Mouse (Mus musculus) heart, embryonic 12.5 days (tissue): Measurements from ENCODE around the gene Atg2a. TPM values are rescaled to one million over a fixed set of nuclear protein-coding genes. Genes with fewer than 3 reads are reported as not detected.
A peak's percentile ranks its signal among the peaks of the same experiment; 100 is the strongest.

Source experiments
- ATAC-seq: fragments of 200-750 bp; cut with Nextera tagmentation; 2 replicates; pipeline ENCODE4 v1.8.0; 2017; ENCODE audit warnings: moderate TSS enrichment, moderate library complexity; ENCODE audit not compliant: insufficient number of reproducible peaks, low FRiP score
- H3K27ac ChIP-seq: fragments of 300-500 bp; sonication (generic); 2 replicates; pipeline ENCODE4 v1.5.1; 2016; ENCODE audit warnings: mild to moderate bottlenecking, moderate library complexity; ENCODE audit not compliant: poor library complexity, severe bottlenecking
- H3K27me3 ChIP-seq: fragments of 300-500 bp; sonication (generic); replicated peaks from 2 replicates; pipeline ENCODE4 v1.6.1; 2016; ENCODE audit warnings: mild to moderate bottlenecking, moderate library complexity
- H3K36me3 ChIP-seq: fragments of 300-500 bp; sonication (generic); 2 replicates; pipeline ENCODE4 v1.6.1; 2016; ENCODE audit warnings: mild to moderate bottlenecking, moderate library complexity
- H3K4me1 ChIP-seq: fragments of 300-500 bp; sonication (generic); replicated peaks from 2 replicates; pipeline ENCODE4 v1.6.1; 2016; ENCODE audit warnings: mild to moderate bottlenecking
- H3K4me2 ChIP-seq: fragments of 300-500 bp; sonication (generic); 2 replicates; pipeline ENCODE4 v1.6.1; 2016; ENCODE audit warnings: mild to moderate bottlenecking, moderate library complexity
- H3K4me3 ChIP-seq: fragments of 300-500 bp; sonication (generic); 2 replicates; pipeline ENCODE4 v1.5.1; 2016; ENCODE audit warnings: mild to moderate bottlenecking
- H3K9ac ChIP-seq: fragments of 300-500 bp; sonication (generic); 2 replicates; pipeline ENCODE4 v1.6.1; 2016; ENCODE audit warnings: mild to moderate bottlenecking, moderate library complexity
- H3K9me3 ChIP-seq: fragments of 300-500 bp; sonication (generic); replicated peaks from 2 replicates; pipeline ENCODE4 v1.6.1; 2016; ENCODE audit warnings: mild to moderate bottlenecking, moderate library complexity
- WGBS: fragments of 180-500 bp; shearing (Covaris S2); methylation state at CpG from one replicate; pipeline ENCODE4 v1.1.7; 2016; 5-methylcytosine and 5-hydroxymethylcytosine counted together
- polyA plus RNA-seq: library from polyadenylated mRNA; unstranded; fragments of >200 nt; fragmentation: Nextera tagmentation; extraction: Ambion mirVana; gene quantifications from 2 replicates; pipeline ENCODE4 v1.2.1, GENCODE M21; 2016

Gene Atg2a
- polyA plus RNA-seq, 1 experiment from 2014 or later: 10.9 TPM

DNA sequence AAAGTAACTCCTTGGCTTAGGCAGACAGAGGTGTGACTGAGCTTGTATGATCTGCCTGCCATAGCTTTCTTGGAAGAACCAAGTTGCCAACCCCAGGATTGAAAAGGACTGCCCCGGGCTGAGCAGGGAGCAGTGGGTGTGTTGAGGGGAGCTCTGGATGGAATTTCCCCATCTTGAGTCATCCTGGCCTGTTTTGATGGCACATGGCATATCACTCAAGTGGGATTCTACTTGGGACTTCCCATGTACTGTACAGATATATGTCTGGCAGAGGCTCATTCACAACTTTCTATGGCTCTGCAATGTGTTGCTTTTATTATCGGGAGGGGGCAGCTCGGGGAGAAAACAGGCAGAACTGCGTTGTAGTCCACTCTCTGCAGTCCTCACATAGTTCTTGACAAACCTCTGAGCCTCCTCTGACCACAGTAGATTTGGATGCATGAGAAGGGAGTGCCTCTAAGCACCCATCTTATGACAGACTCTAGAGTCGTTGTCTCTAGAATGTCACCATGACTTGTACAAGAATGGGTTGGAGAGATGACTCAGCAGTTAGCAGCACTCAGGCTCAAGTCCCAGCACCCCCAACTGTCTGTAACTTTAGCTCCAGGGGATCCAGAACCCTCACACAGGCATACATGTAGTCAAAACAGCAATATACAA, 55.2 kb downstream of the Atg2a start:
- peaks cover 78% of the 10 kb centered on the region for H3K36me3 ChIP-seq
- peak overlapping the region; percentile 74 for H3K27ac ChIP-seq
- 78% methylated on average over 5 of the region's 5 CpGs for WGBS

GRCm38 (mm10) chr19:6297641-6298040, 56.2 kb downstream of the Atg2a start:
- Histone ChIP-seq H3K9me3 (no peaks in the 10 kb centered on the region), H3K27me3 (no peaks in the 10 kb centered on the region), H3K9ac (peak overlapping the region; percentile 3; the same call in 1 of the 2 replicates), H3K27ac (peak overlapping the region; percentile 60), H3K4me1 (peaks cover 31% of the 10 kb centered on the region), H3K36me3 (peaks cover 75% of the 10 kb centered on the region), H3K4me2 (no peak overlapping the region), H3K4me3 (no peak overlapping the region)
- peak; percentile 82 for ATAC-seq
- WGBS: 78% methylated on average over 9 of the region's 9 CpGs

More for the DNA sequence above, 55.2 kb downstream of the Atg2a start:
- Histone ChIP-seq H3K4me2 (peak overlapping the region; percentile 10; the same call in 1 of the 2 replicates), H3K4me3 (no peak overlapping the region), H3K9ac (no peak overlapping the region), H3K4me1 (peaks cover 32% of the 10 kb centered on the region), H3K9me3 (no peaks in the 10 kb centered on the region), H3K27me3 (no peaks in the 10 kb centered on the region)
- ATAC-seq: peak; percentile 77

GRCm38 (mm10) chr19:6299003-6299402, 57.5 kb downstream of the Atg2a start:
- Histone ChIP-seq H3K4me1 (peaks cover 43% of the 10 kb centered on the region), H3K36me3 (peaks cover 64% of the 10 kb centered on the region), H3K27ac (peak overlapping the region; percentile 20; the same call in 1 of the 2 replicates), H3K4me2 (no peak overlapping the region), H3K9ac (no peak overlapping the region), H3K4me3 (no peak overlapping the region), H3K27me3 (no peaks in the 10 kb centered on the region), H3K9me3 (no peaks in the 10 kb centered on the region)
- WGBS: 68% methylated on average over 4 of the region's 4 CpGs
- no peak for ATAC-seq

DNA sequence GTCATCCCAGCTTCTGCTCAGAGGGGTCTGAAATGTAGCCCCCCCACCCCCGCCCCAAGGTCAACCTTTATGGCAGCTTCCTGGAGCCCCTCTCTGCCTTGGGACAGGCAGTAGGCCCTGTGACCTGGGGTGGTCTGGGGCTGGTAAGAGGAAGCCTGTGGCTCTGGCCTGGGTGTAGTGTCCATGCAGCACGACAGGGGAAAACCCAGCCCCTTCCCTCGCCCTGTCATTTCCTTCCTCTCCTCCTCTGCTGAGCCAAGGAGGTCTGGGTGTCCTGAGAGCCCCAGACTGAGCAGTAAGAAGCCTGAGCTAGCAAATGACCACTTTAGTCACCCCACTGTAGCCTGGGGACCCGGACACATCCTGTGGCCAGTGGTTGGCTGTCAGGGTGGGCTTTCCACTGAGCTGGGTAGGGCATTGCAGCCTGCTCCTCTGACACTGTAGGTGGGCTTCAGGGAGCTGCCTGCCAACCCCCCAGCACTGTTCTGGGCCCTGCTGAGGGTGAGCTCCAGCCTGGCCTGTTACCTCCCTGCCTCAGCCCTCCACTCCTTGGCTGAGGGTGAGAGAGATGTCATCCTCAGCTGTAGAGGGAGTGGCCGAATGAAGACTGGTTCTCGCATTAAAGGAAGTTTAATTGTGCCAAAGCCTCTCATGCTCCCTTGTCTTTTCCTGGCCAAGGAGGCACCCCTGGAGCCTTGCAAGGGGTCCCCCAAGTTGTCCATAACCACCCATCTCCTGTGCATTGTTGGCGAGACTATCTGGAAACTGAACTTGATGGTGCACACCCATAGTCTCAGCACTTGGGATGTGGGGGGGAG, 58.2 kb downstream of the Atg2a start:
- H3K9me3 ChIP-seq: no peaks in the 10 kb centered on the region
- H3K27ac ChIP-seq: peak overlapping the region; percentile 46; the same call in 1 of the 2 replicates
- H3K4me3 ChIP-seq: no peak overlapping the region
- WGBS: 73% methylated on average over 7 of the region's 7 CpGs
- no peaks in the 10 kb centered on the region for H3K27me3 ChIP-seq
- H3K4me2 ChIP-seq: peak overlapping the region; percentile 17; the same call in 1 of the 2 replicates
- H3K4me1 ChIP-seq: peaks cover 50% of the 10 kb centered on the region
- peaks cover 58% of the 10 kb centered on the region for H3K36me3 ChIP-seq
- ATAC-seq: no peak
- H3K9ac ChIP-seq: no peak overlapping the region

DNA sequence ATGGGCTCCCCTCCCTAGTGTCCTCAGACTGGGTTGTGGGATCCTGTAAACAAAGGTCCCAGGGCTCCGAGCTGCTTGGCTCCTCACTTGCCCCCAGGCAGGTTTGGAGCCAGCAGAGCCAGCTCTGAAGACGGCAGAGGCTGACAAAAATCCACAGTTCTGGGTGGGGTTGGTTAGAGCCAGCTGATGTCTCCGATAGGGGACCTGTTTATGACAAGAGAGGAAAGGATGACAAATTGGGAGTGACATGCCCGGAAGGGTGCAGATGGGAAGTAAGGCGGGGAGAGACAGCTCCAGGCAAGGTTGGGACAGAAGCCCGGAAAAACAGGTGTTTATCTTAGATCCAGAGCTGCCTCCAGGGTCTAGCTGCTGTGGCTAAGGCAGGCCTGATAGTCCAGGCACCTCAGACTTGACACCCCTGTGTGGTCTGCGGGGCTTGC, 59.0 kb downstream of the Atg2a start:
- Histone ChIP-seq H3K27me3 (no peaks in the 10 kb centered on the region), H3K4me2 (no peak overlapping the region; the same call in 1 of the 2 replicates), H3K36me3 (peaks cover 50% of the 10 kb centered on the region), H3K27ac (peak overlapping the region; percentile 46), H3K9me3 (no peaks in the 10 kb centered on the region), H3K4me3 (no peak overlapping the region), H3K4me1 (peaks cover 50% of the 10 kb centered on the region), H3K9ac (peak overlapping the region; percentile 32; the same call in 1 of the 2 replicates)
- ATAC-seq: peak; percentile 40
- WGBS: 52% methylated on average over 7 of the region's 7 CpGs

DNA sequence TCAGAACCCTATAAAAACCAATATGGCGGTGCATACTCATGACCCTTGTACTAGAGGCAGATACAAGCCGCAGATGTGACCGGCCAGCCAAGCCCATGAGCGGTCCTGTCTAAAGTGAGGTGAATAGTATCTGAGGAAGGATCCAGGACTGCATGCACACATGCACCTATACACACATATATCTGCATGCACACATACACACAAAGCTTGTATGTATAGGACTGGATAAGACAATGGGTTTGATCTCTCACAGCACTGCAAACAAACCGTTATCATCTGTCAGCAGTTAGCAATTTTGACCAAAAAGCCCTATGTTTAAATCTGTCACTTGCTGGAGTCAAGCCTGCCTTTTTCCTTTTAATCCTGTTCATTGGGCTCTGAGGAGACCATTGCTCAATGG, 60.6 kb downstream of the Atg2a start:
- no peaks in the 10 kb centered on the region for H3K9me3 ChIP-seq
- H3K27me3 ChIP-seq: no peaks in the 10 kb centered on the region
- H3K9ac ChIP-seq: no peak overlapping the region
- no peak for ATAC-seq
- no peak overlapping the region for H3K27ac ChIP-seq
- H3K4me1 ChIP-seq: peaks cover 61% of the 10 kb centered on the region
- H3K4me2 ChIP-seq: no peak overlapping the region
- no peak overlapping the region for H3K4me3 ChIP-seq
- peaks cover 33% of the 10 kb centered on the region for H3K36me3 ChIP-seq
- 89% methylated on average over 5 of the region's 5 CpGs for WGBS

- 34% methylated on average over 4 of the region's 4 CpGs for WGBS
- Histone ChIP-seq H3K9ac (no peak overlapping the region), H3K36me3 (peaks cover 29% of the 10 kb centered on the region), H3K9me3 (no peaks in the 10 kb centered on the region), H3K4me1 (peaks cover 65% of the 10 kb centered on the region), H3K4me2 (no peak overlapping the region), H3K27ac (peak overlapping the region; percentile 39; the same call in 1 of the 2 replicates), H3K4me3 (no peak overlapping the region), H3K27me3 (no peaks in the 10 kb centered on the region)
- no peak for ATAC-seq
These were observed 61.1 kb downstream of the Atg2a start for GRCm38 (mm10) chr19:6302522-6302921.

- peaks cover 72% of the 10 kb centered on the region for H3K4me1 ChIP-seq
- H3K4me2 ChIP-seq: no peak overlapping the region
- H3K27me3 ChIP-seq: no peaks in the 10 kb centered on the region
- ATAC-seq: no peak
- no peak overlapping the region for H3K4me3 ChIP-seq
- H3K9me3 ChIP-seq: no peaks in the 10 kb centered on the region
- H3K9ac ChIP-seq: peak overlapping the region; percentile 21; the same call in 1 of the 2 replicates
- 55% methylated on average over 6 of the region's 6 CpGs for WGBS
- H3K36me3 ChIP-seq: peaks cover 16% of the 10 kb centered on the region
- H3K27ac ChIP-seq: peak overlapping the region; percentile 48; the same call in 1 of the 2 replicates
These were observed 62.4 kb downstream of the Atg2a start for GRCm38 (mm10) chr19:6303831-6304230.

- Histone ChIP-seq H3K27me3 (no peaks in the 10 kb centered on the region), H3K4me3 (no peak overlapping the region), H3K36me3 (peaks cover 5% of the 10 kb centered on the region), H3K4me2 (no peak overlapping the region), H3K9me3 (no peaks in the 10 kb centered on the region), H3K4me1 (peaks cover 61% of the 10 kb centered on the region), H3K9ac (no peak overlapping the region), H3K27ac (no peak overlapping the region)
- peak; percentile 53 for ATAC-seq
- WGBS: 21% methylated on average over 5 of the region's 5 CpGs
These were observed 63.5 kb downstream of the Atg2a start for GRCm38 (mm10) chr19:6304787-6305516.

DNA sequence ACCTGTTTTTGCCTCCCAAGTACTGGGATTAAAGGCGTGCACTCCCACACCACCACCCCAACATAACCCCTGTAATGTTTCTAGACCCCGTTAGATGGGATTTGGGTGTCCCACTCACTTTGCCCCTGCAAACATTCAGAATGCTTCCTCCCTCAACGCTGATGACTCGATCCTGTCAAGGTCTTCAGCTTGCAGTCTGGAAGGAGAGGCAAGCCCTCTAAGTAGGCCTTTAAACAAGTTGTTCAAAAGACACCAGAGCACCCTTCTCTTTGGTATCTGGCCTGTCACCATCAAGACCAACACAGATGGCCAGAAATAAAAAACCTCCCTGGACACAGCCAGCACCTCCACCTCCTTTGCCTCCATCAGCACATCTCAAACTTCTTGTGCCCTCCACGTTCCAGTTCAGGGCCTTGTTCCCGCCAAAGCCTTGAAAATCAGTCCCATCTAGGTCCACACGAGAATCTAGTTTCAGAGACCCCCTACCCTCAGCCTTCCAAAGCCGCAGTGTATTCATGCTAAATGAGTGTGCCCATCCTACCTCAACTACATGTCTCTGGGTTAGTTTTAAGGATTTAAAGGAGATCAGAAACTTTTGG, 64.1 kb downstream of the Atg2a start:
- 57% methylated on average over 8 of the region's 8 CpGs for WGBS
- H3K27me3 ChIP-seq: no peaks in the 10 kb centered on the region
- H3K36me3 ChIP-seq: peaks cover 7% of the 10 kb centered on the region
- peak overlapping the region; percentile 69; the same call in 1 of the 2 replicates for H3K27ac ChIP-seq
- peak overlapping the region; percentile 93 for H3K4me2 ChIP-seq
- H3K4me3 ChIP-seq: peak overlapping the region; percentile 91
- H3K9me3 ChIP-seq: no peaks in the 10 kb centered on the region
- H3K4me1 ChIP-seq: peaks cover 54% of the 10 kb centered on the region
- H3K9ac ChIP-seq: peak overlapping the region; percentile 88
- ATAC-seq: no peak
